29 mouse cellular contexts compared by ENCODE assay signal in genomic region chr5:77281518-77282174, GRCm38 (mm10). TPM values are rescaled to one million over a fixed set of nuclear protein-coding genes. Genes with fewer than 3 reads are reported as not detected.
DNase-seq lines count a peak whose midpoint lies in the region; ATAC-seq and TF ChIP-seq lines count a peak whose summit lies in the region.
"Had no signal": no experiment of that assay in that cellular context is flagged by ENCODE, and none has a peak within 500 bp of the region (broad histone marks: within the 10 kb centered on the region; RNA-seq: fewer than 3 reads in every experiment).

No protein-coding gene starts in this region.

- H3K27me3 ChIP-seq in embryonic facial prominence, embryonic 15.5 days: no peaks in the 10 kb centered on the region
- no peaks in the 10 kb centered on the region for H3K27me3 ChIP-seq in embryonic facial prominence, embryonic 10.5 days (replicated peaks; ENCODE audit: low read depth, poor library complexity, severe bottlenecking)
- no peaks in the 10 kb centered on the region for H3K27me3 ChIP-seq in kidney, embryonic 15.5 days
- H3K27me3 ChIP-seq in lung, postnatal 0 days (replicated peaks; ENCODE audit: insufficient read depth, low read length): no peaks in the 10 kb centered on the region
- H3K27me3 ChIP-seq: CH12.LX; hindbrain, embryonic 15.5 days; intestine, embryonic 15.5 days; neural tube, embryonic 13.5 days had no signal

- WGBS in embryonic facial prominence, embryonic 15.5 days: 85% methylated on average over 20 of the region's 20 CpGs
- 89% methylated on average over 20 of the region's 20 CpGs for WGBS in embryonic facial prominence, embryonic 10.5 days
- WGBS in kidney, embryonic 15.5 days: 79% methylated on average over 20 of the region's 20 CpGs
- 85% methylated on average over 20 of the region's 20 CpGs for WGBS in lung, postnatal 0 days

- no peak overlapping the region for H3K4me3 ChIP-seq in embryonic facial prominence, embryonic 15.5 days (replicated peaks)
- no peak overlapping the region for H3K4me3 ChIP-seq in embryonic facial prominence, embryonic 10.5 days
- no peak overlapping the region for H3K4me3 ChIP-seq in kidney, embryonic 15.5 days (replicated peaks)
- no peak overlapping the region for H3K4me3 ChIP-seq in lung, postnatal 0 days (ENCODE audit: low read depth, low read length)
- H3K4me3 ChIP-seq: gastrocnemius, adult 2 months; hindbrain, embryonic 15.5 days; intestine, embryonic 15.5 days; midbrain, embryonic 10.5 days; myocyte; neural tube, embryonic 13.5 days had no signal

- TF ChIP-seq CTCF in lung, postnatal 0 days (IDR thresholded peaks at IDR 0.05): no peak

- no peak overlapping the region for H3K9ac ChIP-seq in embryonic facial prominence, embryonic 15.5 days
- no peak overlapping the region for H3K9ac ChIP-seq in kidney, embryonic 15.5 days
- H3K9ac ChIP-seq in lung, postnatal 0 days (replicated peaks; ENCODE audit: low read depth): no peak overlapping the region
- H3K9ac ChIP-seq: hindbrain, embryonic 15.5 days; intestine, embryonic 15.5 days; neural tube, embryonic 13.5 days had no signal

- H3K36me3 ChIP-seq in embryonic facial prominence, embryonic 15.5 days: peaks cover 65% of the 10 kb centered on the region
- peaks cover 97% of the 10 kb centered on the region for H3K36me3 ChIP-seq in embryonic facial prominence, embryonic 10.5 days (replicated peaks)
- H3K36me3 ChIP-seq in kidney, embryonic 15.5 days: peaks cover 94% of the 10 kb centered on the region
- peaks cover 40% of the 10 kb centered on the region for H3K36me3 ChIP-seq in lung, postnatal 0 days (ENCODE audit: insufficient read depth, low read length)

- TF ChIP-seq EP300 in lung, postnatal 0 days (IDR thresholded peaks at IDR 0.05): no peak

- no peaks in the 10 kb centered on the region for H3K4me1 ChIP-seq in embryonic facial prominence, embryonic 15.5 days
- no peaks in the 10 kb centered on the region; the same call in 1 of the 2 replicates for H3K4me1 ChIP-seq in embryonic facial prominence, embryonic 10.5 days
- H3K4me1 ChIP-seq in kidney, embryonic 15.5 days: no peaks in the 10 kb centered on the region
- H3K4me1 ChIP-seq in lung, postnatal 0 days (ENCODE audit: insufficient read depth, low read depth, low read length): no peaks in the 10 kb centered on the region
- H3K4me1 ChIP-seq: hindbrain, embryonic 15.5 days; intestine, embryonic 15.5 days; midbrain, embryonic 10.5 days; neural tube, embryonic 13.5 days had no signal

- ATAC-seq in embryonic facial prominence, embryonic 15.5 days (ENCODE audit: insufficient number of reproducible peaks, low FRiP score, low TSS enrichment, low read depth): peak; percentile 34; the same call in 1 of the 2 replicates
- peak; percentile 64; the same call in 1 of the 2 replicates for ATAC-seq in kidney, embryonic 15.5 days (replicated peaks; ENCODE audit: low FRiP score)
- 0 out of 2 replicates have a peak, but pooled peaks have one; percentile 17 for ATAC-seq in lung, postnatal 0 days
- ATAC-seq: forebrain, embryonic 14.5 days; intestine, embryonic 15.5 days; midbrain, embryonic 16.5 days had no signal

- no peak overlapping the region for H3K27ac ChIP-seq in embryonic facial prominence, embryonic 15.5 days (replicated peaks)
- H3K27ac ChIP-seq in embryonic facial prominence, embryonic 10.5 days (replicated peaks): no peak overlapping the region
- no peak overlapping the region for H3K27ac ChIP-seq in kidney, embryonic 15.5 days
- H3K27ac ChIP-seq in lung, postnatal 0 days (ENCODE audit: low read length): no peak overlapping the region
- H3K27ac ChIP-seq: gastrocnemius, adult 2 months; hindbrain, embryonic 15.5 days; intestine, embryonic 15.5 days; midbrain, embryonic 10.5 days; neural tube, embryonic 13.5 days had no signal

- no peak for DNase-seq in embryonic facial prominence, embryonic 10.5 days (ENCODE audit: low spot score)
- no peak for DNase-seq in kidney, postnatal 10 days
- DNase-seq in lung, postnatal 0 days (ENCODE audit: low spot score): no peak
- DNase-seq in lung, postnatal 36 days: no peak
- peak; percentile 55 for DNase-seq in cerebellum, adult 9-11 months
- DNase-seq in gastrocnemius, postnatal 4 days (ENCODE audit: low spot score in 2 of 2): no peak
- DNase-seq: adrenal gland, postnatal 36 days; B cell, adult 2 months; embryo, embryonic 11 days; gastrocnemius, adult 2 months; kidney, adult 9 months; kidney, postnatal 4 days; layer of hippocampus, adult 9-11 months; lung, adult 2 months; retina, postnatal 1 day; right cerebral cortex, postnatal 25 days; spleen, adult 18-20 months had no signal

- H3K9me3 ChIP-seq in embryonic facial prominence, embryonic 15.5 days (replicated peaks): no peaks in the 10 kb centered on the region
- no peaks in the 10 kb centered on the region for H3K9me3 ChIP-seq in embryonic facial prominence, embryonic 10.5 days
- no peaks in the 10 kb centered on the region for H3K9me3 ChIP-seq in kidney, embryonic 15.5 days (replicated peaks)
- H3K9me3 ChIP-seq in lung, postnatal 0 days (ENCODE audit: low read length): no peaks in the 10 kb centered on the region
- H3K9me3 ChIP-seq: hindbrain, embryonic 15.5 days; intestine, embryonic 15.5 days; midbrain, embryonic 10.5 days; neural tube, embryonic 13.5 days had no signal

- no peak overlapping the region for H3K4me2 ChIP-seq in embryonic facial prominence, embryonic 15.5 days (replicated peaks)
- H3K4me2 ChIP-seq in kidney, embryonic 15.5 days: no peak overlapping the region
- no peak overlapping the region for H3K4me2 ChIP-seq in lung, postnatal 0 days (replicated peaks; ENCODE audit: low read depth, low read length)
- H3K4me2 ChIP-seq: heart, embryonic 11.5 days; hindbrain, embryonic 15.5 days; intestine, embryonic 15.5 days; liver, embryonic 11.5 days; neural tube, embryonic 13.5 days had no signal

RNA-seq across cellular contexts. Expression of gene Rest, which starts 16.4 kb away (rescaled TPM):
- 35.7 and 36.3 TPM in 2 replicates for polyA plus RNA-seq in embryonic facial prominence, embryonic 15.5 days (2015; fragmentation: Nextera tagmentation; extraction: Ambion mirVana)
- 34.0 and 37.7 TPM in 2 replicates for polyA plus RNA-seq in embryonic facial prominence, embryonic 10.5 days (2016; fragmentation: Nextera tagmentation; extraction: Ambion mirVana)
- 39.2 and 40.4 TPM in 2 replicates for polyA plus RNA-seq in kidney, embryonic 15.5 days (2015; fragmentation: Nextera tagmentation; extraction: Ambion mirVana)
- polyA plus RNA-seq in lung, postnatal 0 days (2015; fragmentation: Nextera tagmentation; extraction: Ambion mirVana): 20.4 and 23.5 TPM in 2 replicates
- 10 to 100 TPM; 26.3 to 26.4 TPM for total RNA-seq in gastrocnemius, postnatal 4 days (2021)

RNA-seq across cellular contexts. Expression of gene Noa1, which starts 28.2 kb away (rescaled TPM):
- 30.5 and 31.1 TPM in 2 replicates for polyA plus RNA-seq in embryonic facial prominence, embryonic 15.5 days (2015; fragmentation: Nextera tagmentation; extraction: Ambion mirVana)
- 36.5 and 37.5 TPM in 2 replicates for polyA plus RNA-seq in embryonic facial prominence, embryonic 10.5 days (2016; fragmentation: Nextera tagmentation; extraction: Ambion mirVana)
- 35.7 and 36.2 TPM in 2 replicates for polyA plus RNA-seq in kidney, embryonic 15.5 days (2015; fragmentation: Nextera tagmentation; extraction: Ambion mirVana)
- 11.6 and 13.6 TPM in 2 replicates for polyA plus RNA-seq in lung, postnatal 0 days (2015; fragmentation: Nextera tagmentation; extraction: Ambion mirVana)
- total RNA-seq in gastrocnemius, postnatal 4 days (2021): 10 to 100 TPM; 14.2 to 15.9 TPM

RNA-seq across cellular contexts. Expression of gene Polr2b, which starts 28.3 kb away (rescaled TPM):
- 52.2 and 53.8 TPM in 2 replicates for polyA plus RNA-seq in embryonic facial prominence, embryonic 15.5 days (2015; fragmentation: Nextera tagmentation; extraction: Ambion mirVana)
- polyA plus RNA-seq in embryonic facial prominence, embryonic 10.5 days (2016; fragmentation: Nextera tagmentation; extraction: Ambion mirVana): 94.3 and 96.0 TPM in 2 replicates
- polyA plus RNA-seq in kidney, embryonic 15.5 days (2015; fragmentation: Nextera tagmentation; extraction: Ambion mirVana): 67.0 and 69.5 TPM in 2 replicates
- 23.6 and 26.2 TPM in 2 replicates for polyA plus RNA-seq in lung, postnatal 0 days (2015; fragmentation: Nextera tagmentation; extraction: Ambion mirVana)
- total RNA-seq in gastrocnemius, postnatal 4 days (2021): 10 to 100 TPM; 31.5 to 35.7 TPM
